Comparison of ENCODE assay signal across 30 mouse cellular contexts in genomic region chr13:58790741-58791140, GRCm38 (mm10). TPM values are rescaled to one million over a fixed set of nuclear protein-coding genes. Genes with fewer than 3 reads are reported as not detected.
"Had no signal": no experiment of that assay in that cellular context is flagged by ENCODE, and none has a peak within 500 bp of the region (broad histone marks: within the 10 kb centered on the region; RNA-seq: fewer than 3 reads in every experiment).

No protein-coding gene starts in this region.

- H3K9ac ChIP-seq: embryonic facial prominence, embryonic 12.5 days; embryonic facial prominence, embryonic 13.5 days; embryonic facial prominence, embryonic 15.5 days; forebrain, embryonic 12.5 days; forebrain, embryonic 13.5 days; forebrain, embryonic 15.5 days; forebrain, postnatal 0 days had no signal

- H3K27me3 ChIP-seq: embryonic facial prominence, embryonic 12.5 days; embryonic facial prominence, embryonic 13.5 days; embryonic facial prominence, embryonic 15.5 days; forebrain, embryonic 13.5 days; forebrain, embryonic 15.5 days had no signal

- H3K4me3 ChIP-seq: embryonic facial prominence, embryonic 10.5 days; embryonic facial prominence, embryonic 12.5 days; embryonic facial prominence, embryonic 13.5 days; embryonic facial prominence, embryonic 15.5 days; erythroblast, embryonic 14.5 days; forebrain, embryonic 10.5 days; forebrain, embryonic 12.5 days; forebrain, embryonic 13.5 days; forebrain, embryonic 15.5 days; gastrocnemius, adult 2 months; heart, adult 2 months had no signal

- DNase-seq: cerebellum, adult 2 months; cerebellum, adult 8-10 months; cerebellum, adult 9-10 months; cerebellum, adult 9-11 months; cerebellum, postnatal 10 days; cerebellum, postnatal 14 days; cerebellum, postnatal 25 days; cerebellum, postnatal 36 days; embryo, embryonic 11 days; forebrain, postnatal 0 days; gastrocnemius, adult 2 months; gastrocnemius, postnatal 10 days; gastrocnemius, postnatal 14 days; gastrocnemius, postnatal 25 days; gastrocnemius, postnatal 36 days; heart, adult 18-20 months; heart, adult 2 months had no signal

- H3K27ac ChIP-seq: embryonic facial prominence, embryonic 10.5 days; embryonic facial prominence, embryonic 12.5 days; embryonic facial prominence, embryonic 13.5 days; embryonic facial prominence, embryonic 15.5 days; forebrain, embryonic 10.5 days; forebrain, embryonic 12.5 days; forebrain, embryonic 13.5 days; forebrain, embryonic 15.5 days; gastrocnemius, adult 2 months; heart, adult 2 months had no signal

- H3K9me3 ChIP-seq: embryonic facial prominence, embryonic 10.5 days; embryonic facial prominence, embryonic 13.5 days; embryonic facial prominence, embryonic 15.5 days; forebrain, embryonic 10.5 days; forebrain, embryonic 12.5 days; forebrain, embryonic 13.5 days; forebrain, embryonic 15.5 days had no signal

- H3K4me2 ChIP-seq: embryonic facial prominence, embryonic 12.5 days; embryonic facial prominence, embryonic 13.5 days; embryonic facial prominence, embryonic 15.5 days; forebrain, embryonic 12.5 days; forebrain, embryonic 13.5 days; forebrain, embryonic 15.5 days had no signal

- H3K36me3 ChIP-seq: embryonic facial prominence, embryonic 10.5 days; embryonic facial prominence, embryonic 12.5 days; embryonic facial prominence, embryonic 13.5 days; embryonic facial prominence, embryonic 15.5 days; forebrain, embryonic 10.5 days; forebrain, embryonic 12.5 days; forebrain, embryonic 15.5 days had no signal

- ATAC-seq: forebrain, embryonic 13.5 days; forebrain, embryonic 14.5 days; forebrain, embryonic 15.5 days; forebrain, embryonic 16.5 days; forebrain, postnatal 0 days had no signal

- H3K4me1 ChIP-seq: embryonic facial prominence, embryonic 13.5 days; embryonic facial prominence, embryonic 15.5 days; forebrain, embryonic 13.5 days; forebrain, embryonic 15.5 days had no signal

RNA-seq across cellular contexts. Expression of gene Ntrk2, which starts 15.6 kb away (rescaled TPM):
- total RNA-seq: common myeloid progenitor, adult 5-6 weeks; granulocyte monocyte progenitor cell, adult 5-6 weeks had no signal
- polyA plus RNA-seq: erythroblast, embryonic 14.5 days had no signal
